Mouse (Mus musculus) lung, postnatal 36 days (tissue): ENCODE data around the gene Erbin.

Experiments used
- DNase-seq: peaks from one replicate; pipeline ENCODE4 v3.0.0; 2022; ENCODE audit warnings: mixed read lengths

Erbin gene

DNA sequence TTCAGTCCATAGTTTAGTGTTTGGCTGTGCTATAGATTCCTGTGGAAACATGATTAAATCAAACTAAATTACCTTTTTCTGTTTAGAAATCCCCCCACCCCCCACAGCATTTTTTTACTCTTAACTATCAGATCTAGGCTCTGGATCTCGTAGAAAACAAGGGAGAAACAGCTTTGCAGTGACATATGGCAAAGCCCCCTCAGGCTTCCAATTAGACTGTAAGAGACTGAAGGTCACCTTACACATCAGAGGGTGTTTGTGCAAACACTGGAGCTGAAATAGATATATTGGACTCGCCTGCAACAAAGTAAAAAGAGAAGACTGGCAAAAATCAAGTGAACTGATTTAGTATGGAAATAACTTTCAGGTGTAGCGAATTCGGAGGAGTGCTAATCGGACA, 116.6 kb downstream of the Erbin start:
- no peak for DNase-seq

DNA sequence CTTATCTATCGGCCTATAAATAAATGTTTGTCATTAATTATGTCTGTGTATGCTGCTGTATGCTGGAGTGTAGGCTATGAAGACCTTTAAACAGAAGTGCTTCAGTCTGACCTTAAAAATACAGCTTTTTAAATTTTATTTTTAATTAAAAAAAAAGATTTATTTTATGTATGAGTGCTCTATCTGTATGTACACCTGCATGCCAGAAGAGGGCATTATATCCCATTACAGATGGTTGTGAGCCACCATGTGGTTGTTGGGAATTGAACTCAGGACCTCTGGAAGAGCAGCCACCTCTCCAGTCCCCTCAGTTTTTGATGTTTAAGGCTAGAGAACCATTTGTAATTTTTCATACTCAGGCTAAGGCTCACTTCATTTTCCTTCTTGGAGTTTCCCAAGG, 119.3 kb downstream of the Erbin start:
- DNase-seq, result no peak

DNA sequence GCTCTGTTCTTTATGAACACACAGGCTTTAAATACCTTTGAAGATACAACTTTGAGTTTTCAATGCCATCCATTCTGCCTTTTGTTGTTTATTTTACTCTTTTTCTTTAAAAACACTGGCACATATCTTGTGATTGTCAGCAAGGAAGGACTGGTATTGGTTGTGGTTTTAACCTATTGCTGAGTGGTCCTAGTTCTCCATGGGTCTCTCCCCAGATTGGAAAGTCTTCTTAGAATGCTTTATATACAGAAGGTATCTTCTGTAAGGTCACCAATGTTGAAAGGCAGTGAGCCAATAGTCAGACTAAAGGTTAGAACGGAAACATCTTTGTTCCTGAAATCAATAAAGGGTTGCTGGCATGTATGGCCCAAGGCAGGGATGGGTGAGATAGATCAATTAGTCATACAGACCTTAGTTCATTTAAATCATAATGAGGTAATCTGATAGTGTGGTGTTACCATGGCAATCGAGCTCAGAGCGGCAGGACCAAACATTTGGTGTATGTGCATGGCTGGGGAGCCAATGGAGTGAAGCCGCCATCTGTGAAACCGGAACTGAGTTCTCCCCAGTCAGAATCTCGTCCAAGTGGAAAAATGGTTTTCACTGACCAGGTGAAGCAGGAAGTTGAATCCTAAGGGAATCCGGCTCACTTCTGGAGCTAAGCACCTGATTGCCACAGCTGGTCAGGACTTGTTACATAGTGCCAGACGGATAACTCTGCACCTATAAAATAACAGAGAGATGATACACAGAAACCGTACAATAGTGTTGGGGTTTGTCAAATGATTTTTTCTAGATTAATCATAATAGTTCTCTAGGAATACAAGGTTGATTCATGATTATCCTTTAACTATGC, 125.4 kb downstream of the Erbin start:
- no peak for DNase-seq

DNA sequence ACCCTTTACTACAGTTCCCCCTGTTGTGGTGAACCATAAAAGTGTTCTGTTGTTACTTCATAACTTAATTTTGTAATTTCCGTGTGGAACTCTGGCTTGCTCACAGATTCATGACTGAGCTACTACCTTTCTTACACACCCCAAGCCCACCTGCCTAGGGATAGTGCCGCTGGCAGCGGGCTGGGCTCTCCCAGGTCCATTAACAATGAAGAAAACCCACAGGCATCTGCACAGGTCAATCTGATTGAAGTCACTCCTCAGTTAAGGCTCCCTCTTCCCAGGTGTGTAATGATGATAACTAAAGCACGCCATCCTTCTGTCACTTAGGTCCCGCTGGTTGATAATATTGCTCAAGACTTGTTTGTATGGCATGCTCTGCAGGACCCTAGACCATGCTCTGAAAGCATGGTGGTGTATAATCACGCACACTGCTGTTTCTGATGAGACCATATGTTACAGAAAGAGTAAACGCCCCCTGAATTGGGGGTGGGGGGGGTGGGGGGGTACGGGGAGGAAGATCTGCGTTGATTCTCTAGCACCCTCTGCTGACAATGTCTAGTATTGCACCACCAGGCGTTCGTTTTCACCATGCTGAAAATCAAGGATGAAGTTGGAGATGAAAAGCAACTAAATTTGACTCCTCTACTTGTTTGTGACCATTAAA, 140.3 kb downstream of the Erbin start:
- peak; percentile 59 for DNase-seq

DNA sequence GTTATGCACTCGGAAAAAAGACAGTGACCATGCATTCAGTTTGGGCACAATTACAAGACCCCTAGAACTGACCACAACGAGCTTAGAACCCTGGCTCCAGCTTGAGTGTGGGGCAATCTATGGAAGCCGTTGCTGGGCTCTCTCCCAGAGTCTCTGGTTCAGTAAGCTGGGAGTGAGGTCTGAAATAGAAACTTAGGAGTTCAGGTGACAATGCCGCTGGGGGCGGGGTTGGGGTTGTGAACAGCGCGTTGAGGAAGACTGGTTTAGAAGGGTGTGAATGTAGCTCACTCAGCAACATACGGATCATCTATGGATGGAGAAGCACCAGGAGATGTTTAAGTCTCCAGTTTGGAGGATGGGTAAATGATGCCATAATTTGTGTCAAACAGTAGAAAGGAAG, 143.2 kb downstream of the Erbin start:
- DNase-seq, result no peak

DNA sequence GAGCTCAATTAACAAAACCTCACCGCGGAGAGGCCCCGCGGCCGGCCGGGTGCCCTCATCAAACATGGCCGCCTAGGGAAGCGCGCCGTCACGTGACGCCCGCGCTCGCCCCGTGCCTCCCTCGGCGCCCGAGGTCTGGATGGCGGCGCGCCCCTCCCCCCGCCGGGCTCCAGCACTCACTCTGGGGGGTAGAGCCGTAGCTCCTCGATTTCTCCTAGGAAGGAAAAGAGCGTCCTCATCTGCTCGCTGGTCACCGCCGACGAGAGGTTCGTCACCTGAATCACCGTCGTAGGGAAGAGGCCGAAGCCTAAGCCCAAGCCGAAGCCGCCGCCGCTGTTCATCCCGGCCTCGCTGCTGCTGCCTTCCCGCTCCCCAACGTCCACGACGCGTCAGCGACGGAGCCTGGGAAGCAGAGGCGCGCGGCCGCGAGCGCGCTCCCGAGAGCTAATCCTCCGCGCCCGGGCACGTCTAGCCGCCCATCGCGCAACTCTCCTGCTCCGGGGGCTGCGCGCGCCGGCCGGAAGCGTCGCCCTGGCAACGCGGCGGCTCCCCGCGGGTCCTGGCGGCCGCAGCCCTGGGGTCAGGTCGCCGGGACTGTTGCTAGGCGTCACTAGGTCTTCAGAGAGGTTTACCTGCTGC, 146.1 kb downstream of the Erbin start, which contains the start of gene Srek1:
Gene Srek1 (minus strand): TSS at position 490 of the 639 bp plus-strand sequence.
- DNase-seq, result peak; percentile 93

DNA sequence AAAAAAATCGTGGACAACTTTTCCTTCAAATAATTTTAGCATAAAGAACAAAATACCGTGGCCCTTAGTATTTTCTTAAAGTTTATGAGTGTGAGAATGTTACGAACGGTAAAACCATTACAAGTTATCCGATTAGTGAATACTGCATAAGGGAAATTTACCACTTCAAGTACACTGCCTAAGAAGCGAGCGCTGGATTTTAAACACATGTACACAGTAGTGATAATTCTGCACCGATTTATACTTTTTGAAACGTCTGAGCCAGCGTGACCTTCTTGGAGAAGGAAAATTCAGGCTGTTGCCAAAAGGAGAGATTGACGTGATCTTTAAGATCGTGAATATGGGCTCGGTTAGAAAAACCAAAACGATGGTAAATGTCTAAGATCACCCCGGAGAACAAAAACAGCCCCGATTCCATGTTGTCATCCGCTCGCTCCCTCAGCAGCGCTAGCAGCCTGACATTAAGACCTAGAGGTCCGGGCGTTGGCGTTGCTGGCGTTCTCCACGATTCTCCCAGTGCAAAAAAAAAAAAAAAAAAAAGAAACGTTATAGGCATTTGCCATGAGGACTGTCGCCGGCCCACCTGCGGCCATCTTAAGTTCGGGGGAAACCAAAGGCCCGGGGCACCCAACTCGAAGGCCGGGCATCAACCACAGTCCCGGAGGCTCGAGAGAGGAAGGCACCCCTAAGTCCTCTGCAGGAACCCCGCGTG, 146.8 kb downstream of the Erbin start:
- no peak for DNase-seq

DNA sequence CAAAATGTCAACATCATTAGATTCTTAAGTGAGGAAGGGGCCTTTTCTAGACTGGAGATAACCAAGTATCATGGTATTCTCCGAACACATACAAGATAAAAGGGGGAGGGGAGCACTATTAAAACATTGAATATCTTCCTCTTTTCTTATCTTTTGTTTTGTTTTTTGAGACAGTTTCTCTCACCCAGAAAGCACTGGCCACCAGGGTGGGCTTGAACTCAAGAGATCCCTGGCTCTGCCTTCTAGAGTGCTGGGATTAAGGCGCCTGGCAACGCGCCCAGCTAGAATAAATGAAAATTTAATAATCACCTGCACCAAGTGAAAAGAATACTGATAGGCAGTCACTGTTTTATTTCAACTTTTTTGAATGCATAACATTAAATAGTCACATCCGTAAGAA, 147.4 kb downstream of the Erbin start:
- DNase-seq, result no peak

DNA sequence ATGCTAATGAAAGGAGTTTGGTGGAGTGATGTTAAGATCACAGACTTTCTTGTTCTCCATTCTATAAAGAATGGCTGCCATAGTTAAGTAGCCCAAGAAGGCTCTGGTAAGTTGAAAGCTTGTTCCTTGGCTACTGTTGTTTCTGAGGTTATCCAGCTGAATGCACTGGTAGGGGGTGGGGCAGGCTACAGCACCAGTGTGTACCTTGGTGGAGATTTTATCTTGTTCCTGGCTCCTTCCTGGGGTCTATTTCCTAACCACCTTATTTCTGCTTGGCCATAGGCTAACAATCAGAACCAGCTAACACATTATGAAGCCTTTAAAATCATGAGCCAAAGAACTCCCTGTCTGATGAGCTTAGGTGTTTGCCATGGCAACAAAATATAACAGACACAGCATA, 149.5 kb downstream of the Erbin start:
- peak; percentile 6 for DNase-seq
